Mouse (Mus musculus): ENCODE results near the gene Gm17349. TPM values are rescaled to one million over a fixed set of nuclear protein-coding genes. Genes with fewer than 3 reads are reported as not detected.
"Not testable (repeated sequence)": the region's sequence is repeated elsewhere in the genome, so short reads cannot be mapped to it uniquely, and the experiment has no call there.

Gm17349 gene
- total RNA-seq, 1 experiment from 2014 or later: 43.7 TPM

DNA sequence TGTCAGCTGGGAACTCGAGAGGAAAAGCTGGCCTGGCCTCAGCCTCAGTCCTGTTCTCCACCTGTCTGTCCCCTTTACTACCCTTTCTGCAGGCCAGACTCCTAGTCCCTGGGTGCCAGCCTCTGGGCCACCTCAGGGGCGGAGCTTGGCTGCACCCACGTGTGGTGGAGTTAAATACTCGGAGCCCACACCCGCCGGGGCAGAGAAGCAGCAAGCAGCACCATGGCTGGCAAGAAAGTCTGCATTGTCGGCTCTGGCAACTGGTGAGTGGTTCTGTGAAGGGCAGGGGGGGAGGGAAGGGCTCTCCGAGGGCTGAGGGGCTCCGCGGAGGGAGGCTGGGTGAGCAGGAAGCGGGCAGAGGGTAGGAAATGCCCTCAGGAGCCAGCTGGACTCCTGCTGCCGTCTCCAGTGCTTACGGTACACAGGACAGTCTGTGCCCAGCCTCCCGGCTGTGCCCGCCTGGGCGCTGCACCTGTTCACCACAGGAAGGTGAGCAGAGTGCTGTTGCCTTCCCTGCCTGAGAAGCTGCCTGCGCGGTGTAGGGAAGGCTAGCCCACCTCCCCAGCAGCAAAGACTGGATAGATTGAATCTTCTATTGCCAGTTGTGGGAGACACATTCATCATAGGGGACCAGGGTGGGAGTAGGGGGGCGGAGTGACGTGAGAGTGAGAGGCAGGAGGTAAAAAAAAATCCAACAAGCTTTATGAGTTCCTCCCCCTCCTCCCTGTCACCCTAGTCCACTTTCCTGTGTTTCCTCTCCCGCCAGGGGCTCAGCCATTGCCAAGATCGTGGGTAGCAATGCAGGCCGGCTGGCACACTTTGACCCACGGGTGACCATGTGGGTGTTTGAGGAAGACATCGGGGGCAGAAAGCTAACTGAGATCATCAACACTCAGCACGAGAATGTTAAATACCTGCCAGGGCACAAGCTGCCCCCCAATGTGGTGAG is 12.4 kb upstream of the Gm17349 start, which contains the start of gene Gpd1:
Gene Gpd1, plus strand, starts transcription at position 130 of the 949 bp plus-strand sequence.
- DNase-seq: peak; percentile 79

DNA sequence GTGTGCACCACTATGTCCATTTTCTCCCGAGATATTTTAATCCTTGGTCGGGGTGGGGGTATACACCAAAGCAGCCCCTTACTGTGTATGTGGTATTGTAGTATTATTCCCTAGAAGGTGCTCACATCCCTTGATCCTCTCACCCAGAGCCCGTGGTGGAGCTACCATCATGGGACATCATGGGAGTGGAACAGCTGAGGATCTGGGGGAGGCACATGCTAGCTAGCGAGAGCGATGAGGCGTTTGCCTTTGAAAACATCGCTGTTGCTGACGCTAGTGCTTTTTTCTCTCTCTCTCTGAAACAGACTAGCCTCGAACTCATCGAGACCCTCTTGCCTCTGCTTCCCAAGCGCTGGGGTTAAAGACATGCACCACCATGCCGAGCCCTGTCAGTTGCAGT is 11.5 kb upstream of the Gm17349 start:
- no peak for DNase-seq

DNA sequence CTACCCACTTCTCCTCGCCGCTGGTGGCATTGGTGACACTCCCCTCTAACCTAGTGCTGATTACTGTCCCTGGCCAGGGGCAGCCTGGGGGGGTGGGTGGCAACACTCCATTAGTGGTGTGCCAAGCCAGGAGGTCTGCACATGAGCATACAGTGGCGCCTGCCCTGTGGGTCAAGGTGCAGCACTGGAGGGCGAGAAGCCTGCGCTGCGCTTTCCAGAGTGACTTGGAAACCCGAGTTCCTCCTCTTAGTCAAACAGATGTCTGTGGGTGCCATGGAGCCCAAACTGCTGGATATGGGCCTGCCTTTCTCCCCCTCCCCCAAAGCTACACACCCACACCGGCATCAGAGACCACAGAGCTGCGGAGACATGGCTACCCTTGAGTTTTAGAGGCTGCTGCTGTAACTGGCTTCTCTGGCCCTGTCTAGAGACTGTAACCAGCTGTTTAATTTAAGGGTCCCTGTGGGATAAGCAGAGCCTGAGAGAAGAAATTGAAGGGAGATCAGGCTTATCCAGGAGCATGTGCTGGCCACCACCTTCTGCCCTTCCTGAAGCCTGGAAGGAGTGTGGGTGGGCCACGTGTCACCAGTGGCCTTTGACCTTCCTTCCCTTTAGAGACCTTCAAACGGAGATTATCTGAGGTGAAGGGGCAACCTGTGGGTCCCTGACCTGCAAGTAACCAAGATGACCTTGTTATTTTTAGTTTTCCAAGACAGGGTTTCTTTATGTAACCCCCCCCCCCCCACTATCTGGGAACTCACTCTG is 10.9 kb upstream of the Gm17349 start:
- no peak for DNase-seq

DNA sequence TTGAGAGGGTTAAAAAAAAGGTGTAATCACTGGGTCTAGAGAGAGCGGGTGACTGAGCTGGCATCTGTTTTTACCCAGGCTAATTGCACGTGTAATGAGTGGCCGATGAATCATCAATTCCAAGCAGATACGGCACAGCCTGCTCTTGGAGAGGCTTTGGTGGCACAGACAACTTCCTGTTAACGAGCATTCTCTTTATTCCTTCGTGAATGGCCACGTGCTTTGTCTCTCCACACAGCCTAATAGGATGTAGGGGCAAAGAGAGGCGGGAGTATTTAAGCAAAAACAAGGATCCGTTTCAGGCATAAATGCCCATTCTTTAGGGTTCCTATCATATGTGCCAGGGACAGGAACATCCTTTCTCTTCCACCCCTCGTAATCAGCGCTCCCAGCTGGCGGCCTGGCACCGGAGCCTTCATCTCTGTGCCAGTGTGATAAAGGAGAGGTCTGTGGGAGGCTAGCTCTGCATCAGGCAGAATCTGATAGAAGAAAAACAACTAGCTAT is 10.1 kb upstream of the Gm17349 start:
- no peak for DNase-seq

DNA sequence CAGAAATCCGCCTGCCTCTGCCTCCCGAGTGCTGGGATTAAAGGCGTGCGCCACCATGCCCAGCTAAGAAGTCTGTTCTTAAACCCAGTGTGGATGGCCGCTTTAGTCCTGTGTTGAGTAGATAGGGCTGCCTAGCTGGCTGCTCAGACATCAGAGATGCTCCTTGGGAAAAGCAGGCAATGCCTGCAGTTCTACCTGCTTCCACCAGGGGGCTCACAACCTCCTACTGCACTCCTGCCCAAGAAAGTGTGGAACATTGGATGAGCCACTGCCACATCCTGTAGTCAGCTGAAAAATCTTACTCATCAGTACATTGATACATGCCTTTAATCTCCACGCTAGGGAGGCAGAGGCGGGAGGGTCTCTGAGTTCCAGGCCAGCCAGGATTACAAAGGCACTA is 9.6 kb upstream of the Gm17349 start:
- DNase-seq: peak; percentile 67

DNA sequence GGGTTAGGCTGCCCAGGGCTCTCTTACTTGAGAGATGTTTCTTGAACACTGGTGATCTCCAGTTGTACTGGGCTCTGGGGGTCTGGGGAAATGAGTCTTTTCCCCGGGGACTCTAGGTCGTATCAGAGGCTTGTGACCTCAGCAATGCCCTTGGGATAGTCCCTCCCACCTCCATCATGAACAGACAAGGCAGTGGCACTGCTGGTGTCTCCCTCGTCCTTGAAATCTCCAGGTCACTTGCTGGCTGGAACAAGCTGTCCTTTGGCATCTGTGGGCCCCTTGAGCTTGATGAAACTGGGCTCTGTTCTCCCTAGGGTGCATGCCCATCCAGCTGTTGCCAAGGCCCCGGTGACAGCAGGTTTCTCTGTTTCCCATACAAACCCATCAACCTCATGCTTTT is 8.9 kb upstream of the Gm17349 start:
- DNase-seq: peak; percentile 54

DNA sequence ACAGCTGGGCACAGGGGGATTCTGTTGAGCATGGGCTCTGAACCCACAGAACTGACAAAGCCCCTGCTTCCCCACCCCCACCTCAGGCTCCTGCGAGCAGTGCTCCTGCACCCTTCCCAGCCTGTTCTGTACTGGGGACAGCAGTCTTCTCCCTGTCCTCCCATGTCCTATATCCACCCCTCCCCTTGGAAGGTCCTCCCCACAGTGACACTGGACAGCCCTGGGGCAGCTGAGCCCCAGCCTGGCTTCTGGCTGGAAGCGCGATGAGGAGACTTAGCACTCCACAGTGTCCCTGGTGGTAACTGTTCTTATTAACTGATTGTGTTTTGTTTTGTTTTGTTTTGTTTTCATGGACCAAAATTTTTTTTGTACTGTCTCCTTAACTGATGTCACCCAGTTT is 8.3 kb upstream of the Gm17349 start:
- DNase-seq: no peak

DNA sequence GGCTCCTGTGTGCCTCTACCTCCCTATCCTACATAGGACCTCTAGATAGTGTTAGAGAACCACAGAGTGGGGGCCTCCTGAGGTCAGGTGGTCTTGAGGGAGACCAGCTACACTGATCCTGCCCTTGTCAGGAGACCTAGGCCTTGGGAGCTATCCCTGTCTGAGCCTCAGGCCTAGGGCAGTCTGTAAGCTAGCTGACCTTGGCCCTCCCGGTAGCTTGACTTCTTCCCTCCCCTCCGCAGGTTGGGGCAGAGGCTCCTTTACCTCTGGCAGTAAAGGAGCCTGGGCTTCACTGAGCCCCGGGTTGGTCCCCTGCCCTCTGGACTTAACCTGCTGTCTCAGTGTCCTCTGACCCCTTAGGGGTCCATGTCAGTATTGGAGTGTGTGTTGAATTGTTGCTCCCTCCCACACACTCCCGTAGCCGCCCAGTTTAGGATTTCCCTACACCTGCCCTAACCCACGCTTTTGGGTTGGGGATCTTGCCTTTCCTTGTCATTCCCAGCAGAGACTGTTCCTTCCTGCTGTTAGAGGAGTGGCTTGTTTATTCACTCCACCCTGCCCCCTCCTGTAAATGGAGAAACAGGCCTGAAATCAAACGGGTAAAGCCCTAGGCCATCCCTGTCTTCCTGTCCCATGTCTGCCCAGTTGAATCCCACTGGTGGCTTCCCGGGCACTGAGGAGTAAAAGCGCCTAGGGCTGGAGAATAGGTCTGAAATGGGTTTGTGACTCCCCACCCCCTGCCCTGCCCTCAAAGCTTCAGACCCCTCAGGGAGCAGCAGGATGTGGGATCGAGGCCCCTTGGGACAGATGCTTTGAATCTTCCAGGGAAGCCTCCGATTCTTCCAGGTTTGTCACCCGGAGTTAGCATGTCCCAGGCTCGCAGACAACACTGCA is 7.6 kb upstream of the Gm17349 start:
- no peak for DNase-seq

DNA sequence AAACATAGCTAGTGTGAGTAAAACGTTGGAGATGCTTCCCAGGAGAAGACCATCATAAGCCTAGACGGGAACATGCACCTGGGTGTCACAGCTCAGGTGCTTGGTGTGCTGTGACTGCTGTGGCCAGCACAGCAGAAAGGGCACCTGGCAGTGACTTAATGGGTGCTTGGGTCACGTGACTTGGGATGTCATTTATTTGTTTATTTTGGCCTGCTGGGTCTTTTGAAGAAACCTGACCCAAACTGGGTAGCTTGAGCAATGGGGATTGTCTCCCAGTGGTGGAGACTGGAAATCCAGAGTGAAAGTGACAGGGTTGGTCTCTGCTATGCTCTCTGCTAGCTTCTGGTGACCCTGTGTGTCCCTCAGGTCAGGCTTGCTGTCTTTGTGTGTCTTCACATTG is 6.2 kb upstream of the Gm17349 start:
- DNase-seq: no peak

DNA sequence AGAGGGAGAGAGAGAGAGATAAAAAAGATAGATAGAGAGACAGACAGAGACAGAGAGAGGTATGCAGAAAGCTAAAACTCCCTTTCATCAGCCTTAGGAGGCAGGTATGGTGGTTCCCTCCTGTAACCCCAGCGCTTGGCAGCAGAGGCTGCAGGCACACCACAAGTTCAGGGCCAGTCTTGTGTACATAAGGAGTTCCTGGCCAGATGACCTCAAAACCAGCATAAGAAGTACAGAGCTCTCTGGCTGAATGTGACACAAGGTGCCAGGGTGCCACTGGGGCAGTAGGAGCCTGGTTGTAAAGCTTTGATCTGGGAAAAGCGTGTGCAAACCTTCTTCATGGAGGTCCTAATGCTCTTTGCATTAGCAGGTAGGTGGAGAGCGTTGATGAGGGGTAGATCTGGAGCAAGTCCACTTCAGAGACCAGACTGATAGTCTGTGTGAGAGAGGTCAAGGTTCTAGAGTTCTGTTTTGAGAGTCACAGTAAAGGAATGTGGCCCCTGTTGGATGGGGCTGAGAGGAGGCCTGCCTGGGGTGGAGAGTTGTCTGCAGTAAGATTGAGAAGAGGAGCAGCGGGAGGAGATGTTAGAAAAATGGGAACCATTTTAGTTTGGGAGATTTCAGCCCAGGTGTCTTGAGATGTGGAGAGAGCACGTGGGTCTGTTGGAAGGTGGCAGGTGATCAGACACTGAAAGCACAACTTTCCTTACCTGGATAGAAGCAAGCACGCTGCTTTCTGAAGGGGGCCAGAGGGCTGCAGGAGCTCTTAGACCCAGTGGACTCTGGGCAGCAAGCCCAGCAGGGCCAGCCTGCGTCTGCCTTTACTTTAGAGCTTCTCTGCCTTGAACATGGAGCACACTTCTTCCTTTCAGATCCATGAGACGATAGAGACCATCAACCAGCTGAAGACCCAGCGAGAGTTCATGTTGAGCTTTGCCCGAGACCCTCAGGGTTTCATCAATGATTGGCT is 5.2 kb upstream of the Gm17349 start:
- DNase-seq: no peak

DNA sequence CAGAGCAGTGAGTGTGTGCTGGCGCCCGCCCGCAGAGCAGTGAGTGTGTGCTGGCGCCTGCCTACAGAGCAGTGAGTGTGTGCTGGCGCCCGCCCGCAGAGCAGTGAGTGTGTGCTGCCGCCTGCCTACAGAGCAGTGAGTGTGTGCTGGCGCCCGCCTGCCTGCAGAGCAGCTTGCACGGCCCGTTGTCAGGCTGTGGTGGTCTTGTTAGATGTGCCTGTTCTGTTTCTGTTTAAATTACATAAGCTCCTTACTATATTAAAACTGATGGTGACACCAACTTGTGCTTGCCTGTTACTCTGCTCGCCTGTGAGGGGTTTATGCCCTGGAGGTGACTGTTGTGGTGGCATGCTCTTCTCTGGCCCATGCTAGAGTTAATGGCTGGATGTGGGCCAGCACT is 2.9 kb upstream of the Gm17349 start:
- no peak for DNase-seq

DNA sequence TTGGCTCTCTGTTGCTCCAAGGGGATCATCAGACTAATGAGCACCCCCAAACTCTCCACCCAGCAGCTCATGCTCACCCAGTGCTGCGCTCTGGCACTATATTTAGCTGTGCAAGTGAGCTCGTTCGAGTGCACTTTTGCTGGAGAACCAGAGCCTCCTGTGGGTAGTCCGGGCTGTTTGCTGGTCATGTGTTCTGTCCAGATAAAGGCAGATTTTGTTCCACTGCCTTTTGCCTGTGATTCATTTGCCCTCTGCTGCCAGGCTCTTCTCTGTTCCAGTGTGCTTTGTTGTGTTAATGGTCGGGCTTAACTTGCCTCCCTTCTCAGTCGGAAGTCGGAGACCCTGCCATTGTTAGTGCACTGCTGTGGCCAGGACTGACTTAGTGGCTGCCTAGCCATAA is 409 bp downstream of the Gm17349 start:
- no peak for DNase-seq

DNA sequence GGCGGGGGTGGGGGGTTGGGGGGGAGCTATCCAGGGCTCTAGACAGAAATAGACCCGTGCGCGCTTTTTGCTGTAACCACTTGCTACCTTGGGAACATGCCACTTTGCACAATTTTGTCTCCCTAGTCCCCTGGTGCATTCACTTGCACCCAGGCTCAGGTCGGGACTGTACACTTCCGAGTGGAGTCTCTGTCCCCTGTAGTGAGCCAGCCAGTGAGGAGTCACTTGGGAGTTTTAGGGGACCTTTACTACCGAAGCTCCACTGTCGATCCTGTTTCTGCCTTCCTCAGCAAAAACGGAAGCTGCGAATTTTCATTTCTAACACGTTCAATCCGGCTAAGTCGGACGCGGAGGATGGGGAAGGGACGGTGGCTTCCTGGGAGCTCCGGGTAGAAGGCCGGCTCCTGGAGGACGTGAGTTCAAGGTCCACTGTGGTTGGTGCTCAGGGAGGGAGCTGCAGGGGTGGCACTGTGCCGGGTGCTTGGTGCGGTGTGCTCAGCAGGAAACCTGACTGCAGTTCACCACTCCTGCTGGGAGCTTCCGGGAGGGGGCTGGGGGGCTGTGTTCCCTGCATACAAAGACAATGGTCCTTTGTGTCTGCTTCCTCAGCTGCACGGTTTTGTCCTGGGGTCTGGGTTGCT is 1.1 kb downstream of the Gm17349 start:
- DNase-seq: peak; percentile 67

DNA sequence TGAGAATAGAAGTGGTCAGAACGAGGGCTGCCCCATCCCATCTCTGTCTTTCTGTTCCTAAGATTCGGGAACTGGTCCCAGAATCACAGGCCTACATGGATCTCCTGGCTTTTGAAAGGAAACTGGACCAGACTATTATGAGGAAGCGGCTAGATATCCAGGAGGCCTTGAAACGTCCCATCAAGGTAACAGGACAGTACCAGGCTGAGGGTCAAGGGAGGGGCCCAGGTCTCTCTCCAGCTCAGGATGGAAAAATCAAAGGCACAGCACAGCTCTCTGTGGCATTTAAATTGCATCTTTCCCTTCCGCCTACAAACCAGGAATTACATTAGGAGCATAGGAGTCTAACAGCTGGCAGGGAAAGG is 1.6 kb downstream of the Gm17349 start:
- DNase-seq: no peak

DNA sequence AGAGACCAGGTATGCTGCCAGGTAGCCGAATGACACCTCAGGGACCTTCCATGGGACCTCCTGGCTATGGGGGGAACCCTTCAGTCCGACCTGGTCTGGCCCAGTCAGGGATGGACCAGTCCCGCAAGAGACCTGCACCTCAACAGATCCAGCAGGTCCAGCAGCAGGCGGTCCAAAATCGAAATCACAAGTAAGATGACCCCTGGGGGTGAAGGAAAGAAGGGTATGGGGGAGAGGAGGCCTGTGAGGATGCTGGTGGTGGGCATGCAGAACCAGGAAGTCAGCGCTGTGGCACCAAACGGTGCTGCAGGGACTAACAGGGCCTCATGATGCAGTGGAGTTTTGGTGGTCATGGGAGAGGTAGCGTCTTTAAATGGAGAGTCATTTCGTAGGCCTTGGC is 2.2 kb downstream of the Gm17349 start:
- DNase-seq: no peak

DNA sequence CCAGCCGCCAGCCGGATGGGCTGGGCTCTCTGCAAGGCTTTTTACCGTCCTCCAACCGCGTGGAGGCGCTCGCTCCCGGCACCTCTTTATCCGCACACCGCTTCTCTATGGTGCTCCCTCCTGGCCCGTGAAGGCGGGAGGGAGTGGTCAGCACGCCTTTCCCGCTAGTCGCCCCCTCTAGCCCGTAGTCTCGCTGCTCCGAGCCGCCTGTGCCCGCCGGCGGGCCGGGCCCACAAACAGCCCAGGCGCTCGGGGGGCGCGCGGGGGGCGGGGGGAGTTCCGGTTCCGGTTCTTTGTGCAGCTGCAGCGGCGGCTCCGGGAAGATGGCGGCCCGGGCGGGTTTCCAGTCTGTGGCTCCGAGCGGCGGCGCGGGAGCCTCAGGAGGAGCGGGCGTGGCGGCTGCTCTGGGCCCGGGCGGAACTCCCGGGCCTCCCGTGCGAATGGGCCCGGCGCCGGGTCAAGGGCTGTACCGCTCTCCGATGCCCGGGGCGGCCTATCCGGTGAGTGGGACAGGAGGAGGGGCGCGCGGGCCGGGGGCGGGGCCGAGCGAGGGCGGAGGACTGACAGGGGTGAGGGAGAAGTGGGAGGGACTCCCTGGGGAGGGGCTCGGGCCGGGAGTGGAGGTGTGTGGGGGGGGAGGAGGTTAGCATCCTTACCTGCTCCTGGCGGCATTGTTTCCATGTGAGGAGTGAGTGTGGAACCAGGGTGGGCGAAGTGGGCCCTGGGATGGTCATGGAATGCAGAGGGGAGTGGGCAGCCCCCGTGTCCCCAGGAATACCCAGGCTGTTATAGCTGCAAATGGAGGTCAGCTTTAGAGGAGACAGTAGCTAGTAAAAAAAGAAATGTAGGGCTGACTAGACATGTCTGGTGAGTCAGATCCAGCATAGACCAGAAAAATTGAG is 3.0 kb downstream of the Gm17349 start, which contains the start of gene Smarcd1:
Gene Smarcd1, plus strand, starts transcription at position 131 of the 902 bp plus-strand sequence.
- peak; percentile 95 for DNase-seq

DNA sequence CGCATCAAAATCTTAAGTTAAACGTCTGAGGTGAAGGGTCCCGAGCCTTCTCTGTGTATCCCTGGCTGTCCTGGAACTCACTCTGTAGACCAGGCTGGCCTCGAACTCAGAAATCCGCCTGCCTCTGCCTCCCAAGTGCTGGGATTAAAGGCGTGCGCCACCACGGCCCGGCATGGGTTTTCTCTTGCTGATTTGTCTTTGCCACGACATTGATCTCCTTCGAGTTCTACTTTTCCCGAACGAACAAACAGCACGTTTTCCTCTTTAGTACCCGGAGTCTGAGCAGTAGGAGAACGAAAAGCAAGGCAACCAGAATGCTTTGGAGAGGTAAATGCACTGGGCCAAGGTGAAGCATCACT is 3.7 kb downstream of the Gm17349 start:
- DNase-seq: not testable (repeated sequence)

DNA sequence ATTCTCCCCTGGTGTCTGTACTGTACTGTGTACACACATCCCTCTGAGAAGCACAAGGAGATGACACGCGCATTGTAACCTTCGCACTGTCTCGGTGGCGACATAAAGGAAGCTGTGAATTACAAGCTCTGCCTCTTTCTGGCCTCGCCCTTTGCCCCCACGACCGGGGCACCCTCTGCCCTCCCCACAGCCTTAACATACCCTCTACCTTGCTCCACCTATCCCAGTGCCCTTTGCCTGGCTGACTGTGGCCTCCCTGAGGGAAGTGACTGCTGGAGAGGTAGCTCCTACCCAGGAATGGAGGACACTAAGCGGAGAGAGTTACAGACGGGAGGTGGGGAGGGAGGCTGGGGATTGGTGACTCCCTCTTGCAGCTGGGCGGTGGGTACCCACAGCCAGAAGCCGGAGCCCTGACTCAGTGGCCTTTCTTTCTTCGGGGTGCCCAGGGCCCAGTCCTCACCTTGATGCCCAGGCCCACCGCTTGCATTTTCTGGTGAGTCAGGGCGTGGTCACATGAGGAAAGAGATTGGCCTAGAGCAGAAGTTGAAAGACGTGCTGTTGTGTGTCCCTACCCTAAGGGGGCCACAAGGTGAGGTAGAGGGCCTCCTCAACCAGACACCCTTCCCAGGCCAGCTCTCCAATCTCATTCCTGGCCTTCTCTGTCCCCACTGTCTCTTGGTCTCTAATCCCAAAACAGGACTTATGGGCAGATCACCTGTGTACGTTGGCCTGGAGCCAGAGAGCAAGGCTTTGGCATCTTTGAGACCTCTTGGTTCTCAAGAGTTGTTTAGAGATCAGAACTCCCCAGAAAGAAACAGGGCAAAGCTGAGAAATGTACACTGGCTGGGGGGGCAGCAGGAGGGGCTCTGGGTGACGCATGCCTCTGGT is 4.8 kb downstream of the Gm17349 start:
- DNase-seq: no peak

All from adrenal gland, postnatal 25 days (tissue).